Mouse (Mus musculus) stomach, postnatal 0 days (tissue): ENCODE measurements at regions not wholly inside any gene's neighbourhood (a gene's known extent, or its start where the extent isn't known, plus 50 kb on each side); places are given as distances from the start of the nearest gene placed in this dataset.

Experiments
- CTCF ChIP-seq: IDR thresholded peaks from 2 replicates; pipeline ENCODE4 v1.5.1; 2016; ENCODE audit warnings: antibody characterized with exemption, low read depth, mild to moderate bottlenecking, moderate library complexity
- EP300 ChIP-seq: optimal IDR thresholded peaks from 2 replicates; pipeline ENCODE3; 2016; ENCODE audit warnings: antibody characterized with exemption

- TF ChIP-seq CTCF, result no peak
- no peak for TF ChIP-seq EP300
These were observed 155.3 kb downstream of the Tox3 start for GRCm38 (mm10) chr8:90192856-90193255.
